Mouse (Mus musculus) c-Kit-positive CD71-negative TER-119-negative erythroid progenitor cells, embryonic 14.5 days (primary cell): Measurements from ENCODE around the gene Dbn1.
A peak's percentile ranks its signal among the peaks of the same experiment; 100 is the strongest.

Experiments
- DNase-seq: peaks from one replicate; pipeline ENCODE4 v3.0.0-alpha.2; 2013; ENCODE audit warnings: low read depth

Gene Dbn1

DNA sequence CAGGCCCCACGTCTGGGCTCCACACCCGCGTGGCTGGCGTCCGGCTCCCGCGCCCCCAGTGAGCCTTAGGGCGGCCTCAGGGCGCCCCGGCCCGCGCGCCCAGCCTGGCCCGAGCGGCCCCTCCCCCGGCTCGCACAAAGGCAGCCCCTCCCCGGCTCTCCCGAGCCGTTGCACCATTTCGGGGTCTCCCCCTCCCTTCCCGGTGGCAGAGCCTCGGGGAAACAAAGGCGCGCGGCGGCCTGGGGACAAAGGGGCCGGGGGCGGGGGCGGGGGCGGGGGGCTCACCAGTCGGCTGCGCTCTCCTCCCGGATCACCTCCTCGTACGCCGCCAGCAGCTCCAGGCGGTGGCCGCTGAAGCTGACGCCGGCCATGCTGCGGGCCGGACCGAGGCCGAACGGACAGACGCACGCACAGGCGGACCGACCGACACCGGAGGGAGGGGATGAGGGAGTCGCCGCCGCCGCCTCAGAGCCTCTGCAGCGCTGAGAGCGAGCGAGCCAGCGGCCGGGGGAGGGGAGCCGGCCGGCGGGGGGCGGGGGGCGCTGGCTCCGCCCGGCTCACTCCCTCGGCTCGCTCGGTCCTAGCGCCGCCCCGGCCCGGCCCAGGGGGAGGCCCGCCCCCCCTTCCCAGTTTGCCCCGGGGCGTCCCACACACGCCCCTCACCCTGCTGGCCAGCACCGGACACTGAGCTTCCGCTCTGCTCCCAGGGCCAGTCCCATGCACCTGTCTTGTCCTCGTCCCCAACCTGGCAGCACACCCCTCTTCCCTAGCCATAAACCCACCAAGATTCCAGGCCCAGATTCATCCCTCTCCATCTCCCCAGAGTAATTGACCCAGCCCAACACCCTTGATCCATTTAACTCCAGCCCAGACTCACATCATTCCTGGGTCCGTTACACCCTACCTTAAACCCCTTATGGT, at the start of gene Dbn1:
Dbn1 (minus strand) TSS at position 534 of the 921 bp plus-strand sequence.
- DNase-seq, result no peak

DNA sequence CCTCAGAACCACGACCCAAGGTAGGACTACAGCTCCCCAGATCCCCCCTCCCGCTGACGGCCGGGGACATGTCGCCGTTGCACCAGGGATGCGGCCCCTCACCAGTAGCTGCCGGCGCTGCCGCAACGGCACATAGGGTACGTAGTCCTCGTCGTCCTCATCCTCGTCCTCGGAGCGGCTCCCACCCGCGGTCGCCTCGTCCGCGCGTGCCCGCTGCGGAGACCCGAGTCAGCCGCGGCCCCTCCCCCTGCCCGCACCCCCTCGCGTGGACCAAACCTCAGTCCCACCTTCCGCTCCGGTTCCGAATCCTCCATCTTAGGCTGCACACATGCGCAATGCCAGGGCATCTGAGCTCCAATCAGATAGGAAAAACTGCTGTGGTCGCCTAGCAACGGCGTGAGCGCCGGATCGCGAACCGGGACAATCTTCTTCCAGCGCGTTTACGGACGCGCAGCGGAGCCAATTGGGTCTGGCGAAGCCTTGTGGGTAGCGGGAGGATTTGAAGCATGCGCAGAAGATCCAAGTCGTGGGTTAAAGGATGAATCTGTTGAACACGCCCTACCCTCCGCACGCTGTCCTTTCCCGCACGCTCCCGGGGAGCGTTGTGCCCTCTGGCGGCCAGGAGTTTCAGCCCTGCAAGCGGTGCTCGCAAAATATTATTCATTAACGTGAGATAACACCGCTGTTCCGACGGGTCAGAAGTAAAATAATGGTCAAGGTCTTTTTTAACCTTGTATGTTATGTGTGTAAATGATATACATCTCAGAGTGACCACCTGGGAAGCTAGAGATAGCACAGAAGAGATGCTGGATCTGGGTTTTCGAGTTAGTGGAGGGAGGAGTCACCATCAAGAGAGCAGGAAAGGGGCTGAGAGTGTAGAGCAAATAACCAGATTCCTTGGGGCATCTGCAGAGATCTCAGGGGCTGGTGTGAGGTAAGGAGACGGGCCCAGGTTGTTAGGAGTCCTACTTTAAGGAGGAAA, 48.6 kb upstream of the Dbn1 start, which contains the start of gene Ddx41:
Ddx41 (minus strand) TSS at position 465 of the 982 bp plus-strand sequence.
- peak; percentile 99 for DNase-seq

DNA sequence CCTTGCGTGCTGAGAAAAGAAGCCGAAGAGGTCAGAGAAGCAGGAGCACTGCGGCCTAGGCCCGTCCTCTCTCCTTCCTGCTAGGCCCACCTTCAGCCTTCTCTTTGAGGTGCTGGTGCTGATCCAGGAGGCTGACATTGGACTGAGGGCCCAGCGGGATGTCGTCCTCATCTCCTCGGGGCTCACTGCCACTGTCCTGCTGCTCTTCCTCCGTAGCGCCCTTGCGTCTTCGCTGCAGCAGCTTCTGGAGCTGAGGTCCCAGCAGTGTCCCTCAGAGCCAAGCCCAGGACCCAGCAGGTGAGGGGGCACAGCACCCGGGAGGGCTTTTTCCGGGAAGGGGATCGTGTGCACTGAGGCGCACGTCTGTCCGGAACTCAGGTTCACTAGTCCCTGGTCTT, 47.9 kb upstream of the Dbn1 start:
- no peak for DNase-seq

DNA sequence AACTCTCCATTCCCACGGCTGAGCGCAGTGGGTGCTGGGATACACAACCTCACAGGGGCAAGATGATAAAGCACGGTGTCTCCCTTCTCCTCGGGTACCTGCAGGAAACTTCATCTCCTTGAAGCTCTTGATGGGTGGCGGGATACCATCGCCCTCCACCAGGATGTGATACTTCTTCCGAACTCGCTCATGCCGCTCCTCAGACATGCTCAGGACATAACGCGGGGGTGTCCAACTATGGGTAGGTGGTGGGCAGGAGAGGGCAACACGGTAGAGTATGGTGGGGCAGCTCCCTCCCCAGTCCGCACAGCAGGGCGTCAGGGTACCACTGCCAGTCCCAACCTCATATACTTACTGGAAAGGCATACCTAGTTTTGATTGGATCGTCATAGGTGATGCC, 47.3 kb upstream of the Dbn1 start:
- DNase-seq, result no peak

DNA sequence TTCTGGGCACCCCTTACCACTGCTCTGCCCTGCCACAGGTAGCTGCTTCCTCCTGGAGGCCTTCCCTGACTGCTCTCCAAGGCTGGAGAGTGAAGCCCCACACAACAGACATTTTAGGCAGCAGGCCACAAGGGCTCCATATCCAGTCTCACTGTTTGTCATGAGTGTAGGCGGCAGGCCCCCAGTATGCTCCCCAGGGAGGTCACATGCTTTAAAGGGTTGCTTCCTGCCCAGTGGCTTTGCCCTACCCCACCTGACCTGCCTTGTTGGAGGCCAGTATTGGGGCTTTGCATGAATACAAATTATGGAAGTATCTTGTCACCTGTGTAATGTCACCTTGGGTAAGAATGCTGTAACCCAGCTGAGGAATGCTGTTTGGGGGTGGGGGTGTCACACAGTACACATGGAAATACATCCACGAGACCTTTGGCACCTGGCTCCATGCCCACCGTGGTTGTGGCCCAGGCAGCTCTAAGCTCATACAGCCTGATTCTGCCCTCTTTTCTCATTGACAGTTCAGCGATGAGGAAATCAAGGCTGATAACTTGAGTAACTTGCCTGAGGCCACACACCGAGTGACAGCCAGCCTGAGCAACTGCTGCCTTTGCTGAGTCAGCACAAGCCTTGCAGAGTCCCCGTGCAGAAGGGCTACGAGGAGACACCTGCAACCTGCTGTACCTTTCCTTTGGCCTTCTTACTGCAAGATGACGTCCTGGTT, 41.4 kb upstream of the Dbn1 start, which contains the start of gene Dok3:
Dok3 (minus strand) TSS at position 99 of the 718 bp plus-strand sequence.
- DNase-seq, result no peak

DNA sequence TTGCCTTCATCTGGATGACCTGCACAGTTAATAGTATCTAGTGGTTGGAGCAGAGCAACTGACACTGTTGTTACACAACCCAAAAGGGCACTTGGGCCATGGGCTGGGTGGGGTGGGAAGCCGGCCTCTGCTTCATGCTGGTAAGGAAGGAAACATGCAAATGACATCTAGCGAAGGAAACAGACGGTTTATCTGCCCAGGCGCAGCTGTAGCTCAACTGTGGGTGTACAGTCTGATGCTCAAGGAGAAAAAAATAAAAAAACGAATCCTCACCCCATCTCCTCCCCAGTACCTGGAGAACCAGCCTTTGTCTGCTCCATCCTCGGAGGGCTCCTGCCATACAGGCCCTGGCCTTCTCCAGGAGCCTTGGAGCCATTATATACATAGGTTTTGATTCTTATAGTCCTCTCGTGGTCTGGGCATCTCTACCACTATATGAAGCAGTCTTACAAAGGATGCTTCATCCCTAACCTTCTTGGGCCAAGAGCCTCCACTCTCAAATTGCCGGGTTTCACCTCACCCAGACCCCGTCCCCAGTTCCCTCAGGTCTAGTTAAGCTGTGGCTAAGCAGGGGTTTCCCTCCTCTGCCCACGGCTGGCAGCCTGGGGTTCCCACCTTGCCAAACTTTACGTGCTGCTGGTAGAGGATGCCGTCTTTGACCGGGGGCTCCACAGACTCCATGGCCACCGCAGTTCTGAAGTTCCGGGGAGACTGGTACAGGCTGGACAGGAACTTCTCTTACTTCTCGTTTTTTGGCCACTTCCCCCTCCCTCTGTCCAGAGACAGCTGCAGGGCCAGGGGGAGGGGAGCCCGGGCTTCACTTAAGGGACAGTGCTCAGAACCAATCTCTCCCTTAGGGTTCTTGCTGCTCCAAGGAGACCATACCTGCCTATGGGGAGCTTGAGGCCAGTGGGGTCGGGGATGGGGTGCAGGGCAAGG, 40.2 kb upstream of the Dbn1 start:
- no peak for DNase-seq

DNA sequence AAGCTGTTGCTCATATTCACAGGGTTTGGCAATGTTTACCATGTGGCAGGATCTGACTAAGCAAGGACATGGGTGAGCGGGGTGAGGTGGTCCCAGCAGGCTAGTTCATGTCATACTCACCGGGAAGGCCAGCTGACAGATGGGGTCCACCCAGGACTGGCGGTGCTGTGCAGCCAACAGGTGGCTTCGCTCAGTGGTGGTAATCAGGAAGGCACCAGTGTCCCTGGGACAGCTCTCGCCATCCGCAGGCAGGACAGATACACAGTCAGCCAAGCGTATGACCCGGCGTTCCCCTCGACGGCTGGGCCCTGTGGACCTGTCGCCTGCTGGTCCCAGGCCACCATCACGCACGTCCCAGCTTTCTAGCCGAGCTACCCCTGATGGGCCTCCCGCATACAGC, 39.3 kb upstream of the Dbn1 start:
- no peak for DNase-seq

DNA sequence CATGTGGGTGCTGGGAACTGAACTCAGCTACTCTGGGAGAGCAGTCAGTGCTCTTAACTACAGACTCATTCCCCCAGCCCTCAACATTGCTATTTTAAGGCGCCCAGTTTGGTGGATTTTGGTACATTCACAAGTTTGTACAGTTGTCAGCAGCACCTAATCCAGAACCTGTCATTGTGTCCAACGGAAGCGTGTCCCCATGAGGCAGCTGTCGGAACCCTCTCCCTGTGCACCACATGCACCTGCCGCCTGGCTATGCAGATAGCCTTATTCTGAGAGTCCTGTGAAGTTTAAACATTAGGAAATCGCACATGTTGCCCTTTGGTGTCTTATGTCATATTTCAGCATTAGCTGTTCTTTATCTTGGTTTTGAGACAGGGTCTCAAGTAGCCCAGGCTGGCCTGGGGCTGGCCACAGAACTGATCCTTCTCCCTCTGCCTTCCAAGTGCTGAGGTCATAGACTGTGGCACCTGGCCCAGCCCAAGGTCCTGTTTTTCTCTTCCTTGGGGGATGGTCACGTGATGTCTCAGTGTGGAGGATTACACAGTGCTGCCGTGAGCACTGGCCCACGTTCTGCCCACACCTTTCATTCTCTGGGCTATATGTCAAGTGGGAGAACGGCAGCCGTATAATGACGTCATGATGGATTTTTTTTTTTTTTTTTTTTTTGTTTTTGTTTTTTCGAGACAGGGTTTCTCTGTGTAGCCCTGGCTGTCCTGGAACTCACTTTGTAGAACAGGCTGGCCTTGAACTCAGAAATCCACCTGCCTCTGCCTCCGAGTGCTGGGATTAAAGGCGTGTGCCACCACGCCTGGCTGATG, 38.0 kb upstream of the Dbn1 start:
- DNase-seq, result no peak

DNA sequence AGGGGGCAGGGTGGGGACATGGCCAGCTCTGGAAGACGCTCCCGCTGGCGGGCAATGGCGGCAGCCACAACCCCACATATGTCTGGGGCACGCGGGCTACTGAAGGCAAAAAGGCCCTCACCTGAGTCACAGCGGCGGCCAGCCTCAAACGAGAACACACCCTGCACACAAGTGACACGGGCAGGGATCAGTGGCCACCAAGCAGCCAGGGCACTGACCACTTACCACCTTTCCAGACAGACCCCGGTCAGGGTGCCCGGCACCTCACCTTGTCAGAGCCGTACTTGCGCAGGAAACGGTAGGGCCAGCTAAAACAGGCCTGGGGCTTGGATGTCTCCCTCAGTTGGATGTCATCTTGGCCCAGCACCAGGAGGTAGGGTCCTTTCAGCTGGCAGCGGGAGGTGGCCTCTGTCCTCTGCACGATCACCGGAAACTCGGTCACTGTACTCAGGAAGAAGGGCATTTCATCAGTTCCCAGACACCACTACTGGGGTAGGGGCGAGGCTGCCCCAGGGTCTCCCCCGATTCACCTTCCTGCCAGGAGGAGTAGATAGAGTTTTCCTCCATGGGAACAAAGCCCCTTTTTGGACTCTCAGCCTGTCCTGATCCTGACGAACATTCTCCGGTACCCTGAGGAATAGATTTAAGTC, 36.2 kb upstream of the Dbn1 start:
- no peak for DNase-seq

DNA sequence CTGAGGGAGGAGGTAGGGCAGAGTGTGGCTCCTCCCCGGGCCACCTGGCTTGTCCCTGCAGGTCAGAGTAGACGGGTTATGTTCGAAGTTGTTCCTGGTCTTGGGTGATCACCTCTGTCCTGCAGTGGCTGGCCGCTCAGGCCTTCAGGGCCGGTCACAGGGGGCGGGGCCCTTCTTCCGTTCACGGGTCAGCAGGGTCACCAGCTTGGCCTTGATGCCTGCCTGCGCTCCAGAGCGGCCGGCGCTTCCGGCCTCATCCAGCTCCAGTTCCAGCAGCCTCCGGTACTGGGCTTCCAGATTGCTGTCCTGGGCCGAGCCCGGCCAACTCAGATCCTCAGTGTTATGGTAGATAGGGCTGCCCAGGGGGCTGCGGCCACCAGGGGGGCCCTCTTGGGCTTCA, 35.4 kb upstream of the Dbn1 start:
- no peak for DNase-seq

DNA sequence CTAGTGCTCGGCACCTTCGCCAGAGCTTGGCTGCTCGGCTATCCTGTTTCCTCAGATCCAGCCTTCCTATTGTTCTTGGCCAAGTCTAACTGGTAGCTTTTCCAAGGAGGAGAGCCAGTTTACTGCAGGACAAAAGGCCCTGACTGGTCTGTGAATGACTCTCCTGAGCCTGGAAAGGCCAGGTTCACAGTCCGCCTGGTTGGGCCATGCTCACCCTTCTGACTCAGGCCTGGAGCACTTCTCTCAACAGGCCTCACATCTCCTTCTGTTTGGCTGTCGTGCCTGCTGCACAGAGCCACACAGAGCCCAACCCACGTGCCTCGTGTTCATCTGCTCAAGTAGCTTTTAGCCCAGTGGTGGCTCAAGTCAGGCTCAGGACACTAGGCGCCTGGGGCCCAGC, 34.8 kb upstream of the Dbn1 start:
- no peak for DNase-seq

DNA sequence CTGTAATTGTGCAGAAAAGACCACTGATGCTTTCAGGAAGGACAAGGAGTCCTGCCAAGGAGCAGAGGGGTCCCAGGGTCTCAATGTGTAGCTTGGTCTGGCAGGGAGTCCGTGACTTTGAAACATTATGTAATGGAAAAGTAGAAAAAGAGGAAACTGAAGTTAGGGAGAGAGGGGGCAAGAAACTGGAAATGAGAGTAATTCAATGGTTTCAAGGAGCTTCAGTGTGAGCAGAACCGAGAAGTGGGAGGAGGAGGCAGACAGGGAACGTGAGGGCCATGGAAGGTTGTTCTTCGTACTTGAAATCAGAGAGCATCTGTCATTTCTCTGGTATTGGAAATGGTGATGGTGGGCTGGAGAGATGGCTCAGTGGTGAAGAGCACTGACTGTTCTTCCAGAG, 31.7 kb upstream of the Dbn1 start:
- DNase-seq, result no peak

DNA sequence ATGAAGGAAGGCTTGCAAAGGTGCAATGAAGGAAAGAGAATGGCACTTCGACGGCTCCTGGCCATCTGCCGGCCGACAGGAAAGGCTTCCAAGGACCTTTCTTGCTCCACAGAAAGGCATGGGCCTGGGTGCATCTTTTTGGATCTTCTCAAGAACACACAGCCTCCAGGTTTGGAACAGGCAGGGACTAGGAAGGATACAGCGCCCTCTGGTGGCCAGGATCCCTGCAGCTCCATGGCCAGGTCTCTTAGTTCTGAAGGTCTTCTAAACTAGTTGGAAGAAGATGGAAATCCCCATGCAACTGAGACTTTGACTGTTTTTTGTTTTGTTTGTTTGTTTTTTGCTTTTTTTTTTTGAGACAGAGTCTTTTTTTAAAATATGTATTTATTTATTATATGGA, 29.0 kb upstream of the Dbn1 start:
- peak; percentile 83 for DNase-seq

DNA sequence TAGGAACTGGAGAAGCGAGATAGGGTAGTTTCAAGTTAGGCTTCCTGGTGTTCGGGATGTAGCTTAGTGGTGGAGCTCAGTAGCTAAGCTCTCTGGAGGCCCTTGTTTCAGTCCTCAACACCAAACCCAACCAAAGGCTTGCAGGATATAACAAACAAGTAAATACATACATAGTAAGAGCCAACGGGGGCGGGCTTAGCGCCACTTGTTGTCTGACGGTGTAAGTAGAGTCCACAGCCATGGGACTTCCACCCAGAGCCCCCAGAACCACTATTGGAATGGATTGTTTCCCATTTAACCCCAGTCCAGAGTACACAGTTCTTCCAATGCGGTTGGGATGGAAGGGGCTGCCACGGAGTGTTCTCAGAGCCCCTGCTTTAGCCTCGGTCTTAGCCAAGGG, 25.9 kb upstream of the Dbn1 start:
- DNase-seq, result no peak

DNA sequence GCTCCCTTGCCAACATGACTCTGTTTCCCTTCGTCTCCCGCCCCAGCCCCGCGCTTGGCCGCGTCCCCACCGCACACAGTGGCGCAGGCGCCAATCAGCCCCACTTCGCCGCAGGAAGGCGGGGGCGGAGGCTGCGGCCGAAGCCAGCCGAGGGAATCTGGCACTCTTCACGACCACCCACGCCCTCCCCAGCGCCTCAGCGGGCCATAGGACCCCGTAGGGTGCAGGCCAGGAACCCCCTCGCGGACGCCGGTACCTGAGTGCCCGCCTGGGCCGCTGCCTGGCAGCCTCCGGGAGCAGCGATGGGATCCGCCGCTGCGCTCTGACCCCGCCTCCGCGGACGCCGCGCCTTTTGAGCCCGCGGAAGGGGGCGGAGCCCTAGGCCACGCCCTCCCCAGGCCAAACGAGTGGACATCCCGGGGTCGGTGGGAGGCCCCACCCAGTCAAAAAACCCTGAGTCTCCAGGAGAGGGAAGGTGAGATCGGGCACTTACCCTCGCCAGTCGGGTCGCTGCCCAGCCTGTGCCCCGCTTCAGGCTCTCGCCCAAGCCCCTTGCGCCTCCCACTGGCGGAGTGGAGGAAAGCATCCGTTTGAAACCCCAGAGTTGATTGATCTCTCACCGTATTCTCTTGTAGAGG, 25.3 kb upstream of the Dbn1 start, which contains the start of gene Pdlim7:
Pdlim7 (minus strand) TSS at position 566 of the 638 bp plus-strand sequence.
- DNase-seq, result peak; percentile 62

DNA sequence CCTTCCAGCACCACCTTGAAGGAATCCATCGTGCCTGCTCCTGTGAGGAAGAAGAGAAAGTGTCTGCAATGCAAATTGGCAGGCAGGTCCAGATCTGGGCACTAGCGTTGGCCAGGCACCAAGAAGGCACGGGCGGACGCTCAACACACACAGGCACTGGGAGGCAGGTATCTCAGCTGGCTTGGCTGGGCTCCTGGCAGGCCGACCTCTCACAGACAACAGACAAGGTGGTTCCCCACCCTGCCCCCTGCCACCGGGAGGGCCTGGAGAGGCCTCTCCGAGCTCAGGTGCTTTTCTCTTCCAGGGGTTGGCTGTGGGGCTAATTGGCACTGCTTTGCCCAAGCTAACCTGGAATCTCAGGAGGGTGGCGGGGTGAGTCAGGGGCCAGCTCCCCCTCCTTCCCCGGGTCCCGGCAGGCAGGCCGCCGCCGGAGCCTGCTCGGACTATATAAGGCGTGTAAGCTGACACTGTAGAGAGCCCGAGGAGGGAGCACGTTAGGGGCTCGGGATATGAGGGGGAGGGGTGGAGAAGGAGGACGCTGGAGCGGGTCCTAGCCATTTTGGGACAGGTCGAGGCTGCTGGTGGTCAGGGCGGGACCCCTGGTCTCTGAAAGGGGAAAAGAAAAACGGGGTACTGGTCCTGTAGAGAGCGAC, 24.6 kb upstream of the Dbn1 start:
- no peak for DNase-seq

DNA sequence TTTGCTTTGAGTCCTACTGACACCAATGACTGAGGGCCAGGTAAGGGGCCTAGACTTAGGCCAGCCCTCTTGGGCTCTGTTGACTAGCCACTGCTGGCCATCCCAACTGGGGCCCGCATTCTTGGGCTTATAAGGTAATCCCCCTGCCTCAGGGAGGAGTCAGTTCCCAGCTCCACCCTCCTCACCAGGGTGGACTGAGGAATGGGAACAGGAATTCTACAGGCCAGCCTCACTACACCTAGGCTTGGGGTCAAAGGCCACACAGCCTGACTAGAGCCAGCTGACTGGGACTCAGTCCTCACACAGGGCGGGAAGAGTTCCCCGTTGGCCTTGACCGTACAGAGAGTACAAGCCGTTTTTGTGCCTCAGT, 23.6 kb upstream of the Dbn1 start:
- no peak for DNase-seq
